Comparison of ENCODE assay signal across 11 mouse cellular contexts in genomic region chr13:80613884-80614247, GRCm38 (mm10).
DNase-seq lines count a peak whose midpoint lies in the region; ATAC-seq and TF ChIP-seq lines count a peak whose summit lies in the region.
"Had no signal": no experiment of that assay in that cellular context is flagged by ENCODE, and none has a peak within 500 bp of the region (broad histone marks: within the 10 kb centered on the region; RNA-seq: fewer than 3 reads in every experiment).

No protein-coding gene starts in this region.

- peak; percentile 51 for TF ChIP-seq CTCF in hindbrain, postnatal 0 days (IDR thresholded peaks at IDR 0.05; ENCODE audit: low read depth)
- TF ChIP-seq CTCF in CH12.LX (conservative IDR thresholded peaks at IDR 0.05 in 1 of 2, IDR thresholded peaks at IDR 0.05 in 1 of 2; ENCODE audit: low read depth in 2 of 2, low read length in 2 of 2) = peak in 1 of 2 experiments; percentile 45; a peak in 2 of 4 replicates

- H3K9me3 ChIP-seq in hindbrain, postnatal 0 days (ENCODE audit: low read length) = no peaks in the 10 kb centered on the region
- H3K9me3 ChIP-seq in hindbrain, embryonic 10.5 days = no peaks in the 10 kb centered on the region
- no peaks in the 10 kb centered on the region for H3K9me3 ChIP-seq in CH12.LX (replicated peaks; ENCODE audit: low read length)
- no peaks in the 10 kb centered on the region for H3K9me3 ChIP-seq in neural tube, embryonic 15.5 days (replicated peaks)
- H3K9me3 ChIP-seq: heart, embryonic 13.5 days had no signal

- H3K27ac ChIP-seq in hindbrain, postnatal 0 days = no peak overlapping the region
- H3K27ac ChIP-seq in hindbrain, embryonic 10.5 days = no peak overlapping the region
- H3K27ac ChIP-seq in CH12.LX (ENCODE audit: insufficient read depth, low read depth) = no peak overlapping the region
- H3K27ac ChIP-seq in neural tube, embryonic 15.5 days (replicated peaks) = no peak overlapping the region
- H3K27ac ChIP-seq: heart, embryonic 13.5 days had no signal

- H3K79me2 ChIP-seq in CH12.LX (replicated peaks; ENCODE audit: control insufficient read depth, extremely low read depth, insufficient read depth, poor library complexity, severe bottlenecking) = no peaks in the 10 kb centered on the region

- no peak for TF ChIP-seq EP300 in CH12.LX (IDR thresholded peaks at IDR 0.05; ENCODE audit: low read length)

- no peaks in the 10 kb centered on the region for H3K4me1 ChIP-seq in hindbrain, postnatal 0 days (ENCODE audit: insufficient read depth, low read length)
- no peaks in the 10 kb centered on the region for H3K4me1 ChIP-seq in hindbrain, embryonic 10.5 days (replicated peaks)
- no peaks in the 10 kb centered on the region for H3K4me1 ChIP-seq in CH12.LX (ENCODE audit: control insufficient read depth in 1 of 2, insufficient read depth in 2 of 2)
- H3K4me1 ChIP-seq in neural tube, embryonic 15.5 days = no peaks in the 10 kb centered on the region
- H3K4me1 ChIP-seq: heart, embryonic 13.5 days had no signal

- H3K9ac ChIP-seq in hindbrain, postnatal 0 days (replicated peaks; ENCODE audit: low read length) = no peak overlapping the region
- no peak overlapping the region for H3K9ac ChIP-seq in CH12.LX (ENCODE audit: insufficient read depth, low read depth)
- H3K9ac ChIP-seq in neural tube, embryonic 15.5 days (replicated peaks) = no peak overlapping the region
- H3K9ac ChIP-seq: heart, embryonic 13.5 days had no signal

- no peak overlapping the region for H3K4me3 ChIP-seq in hindbrain, postnatal 0 days (ENCODE audit: low read length)
- no peak overlapping the region for H3K4me3 ChIP-seq in hindbrain, embryonic 10.5 days
- H3K4me3 ChIP-seq in CH12.LX (replicated peaks in 1 of 3; ENCODE audit: low read depth in 2 of 3, low read length in 2 of 3, poor library complexity in 1 of 3) = no peak overlapping the region
- H3K4me3 ChIP-seq in neural tube, embryonic 15.5 days (replicated peaks) = no peak overlapping the region
- H3K4me3 ChIP-seq: heart, embryonic 13.5 days had no signal

- H3K27me3 ChIP-seq in hindbrain, postnatal 0 days (ENCODE audit: insufficient read depth, low read length) = no peaks in the 10 kb centered on the region
- H3K27me3 ChIP-seq in hindbrain, embryonic 10.5 days (ENCODE audit: insufficient read depth, poor library complexity, severe bottlenecking) = no peaks in the 10 kb centered on the region
- H3K27me3 ChIP-seq in CH12.LX (replicated peaks) = no peaks in the 10 kb centered on the region
- no peaks in the 10 kb centered on the region for H3K27me3 ChIP-seq in neural tube, embryonic 15.5 days (replicated peaks)
- H3K27me3 ChIP-seq: heart, embryonic 13.5 days had no signal

- no peak for TF ChIP-seq POLR2A in CH12.LX (IDR thresholded peaks at IDR 0.05; ENCODE audit: low read depth, low read length)

- WGBS in hindbrain, postnatal 0 days = 31% methylated on average over 1 of the region's 1 CpGs
- WGBS in hindbrain, embryonic 10.5 days = 50% methylated on average over 1 of the region's 1 CpGs
- WGBS in neural tube, embryonic 15.5 days = 45% methylated on average over 1 of the region's 1 CpGs

- no peaks in the 10 kb centered on the region for H3K36me3 ChIP-seq in hindbrain, postnatal 0 days (ENCODE audit: insufficient read depth, low read length)
- H3K36me3 ChIP-seq in hindbrain, embryonic 10.5 days = no peaks in the 10 kb centered on the region
- no peaks in the 10 kb centered on the region for H3K36me3 ChIP-seq in CH12.LX (replicated peaks in 1 of 2; ENCODE audit: control insufficient read depth in 1 of 2, insufficient read depth in 1 of 2, low read length in 1 of 2)
- no peaks in the 10 kb centered on the region for H3K36me3 ChIP-seq in neural tube, embryonic 15.5 days
- H3K36me3 ChIP-seq: heart, embryonic 13.5 days had no signal

- dilution Hi-C loops in CH12.LX (cut with MboI; ENCODE audit: extremely low pct_ligation_motif_present, extremely low pct_unique_long_range_greater_than_20kb, low sequenced_read_pairs) = no loop called here

- no peak for ATAC-seq in hindbrain, postnatal 0 days
- ATAC-seq in neural tube, embryonic 15.5 days (ENCODE audit: low FRiP score) = no peak

- peak; percentile 80 for DNase-seq in hindbrain, postnatal 0 days (ENCODE audit: low spot score)
- no peak for DNase-seq in hindbrain, embryonic 10.5 days (ENCODE audit: low spot score)
- DNase-seq in 416B (ENCODE audit: low read depth) (peak; percentile 42), CH12.LX (ENCODE audit: extremely low read depth) (peak; percentile 18)
- DNase-seq in forelimb bud, embryonic 11.5 days (ENCODE audit: low read depth, low spot score) = peak; percentile 7
- DNase-seq in ovary, postnatal 36 days (ENCODE audit: low spot score) = no peak
- DNase-seq: kidney, adult 2 months; lung, adult 18-20 months; thymus, adult 2 months had no signal

- H3K4me2 ChIP-seq in hindbrain, postnatal 0 days (ENCODE audit: low read depth, low read length) = no peak overlapping the region
- no peak overlapping the region for H3K4me2 ChIP-seq in CH12.LX (ENCODE audit: insufficient read depth, low read depth, poor library complexity, severe bottlenecking)
- no peak overlapping the region for H3K4me2 ChIP-seq in neural tube, embryonic 15.5 days
- H3K4me2 ChIP-seq: heart, embryonic 13.5 days had no signal

- in situ Hi-C loops in CH12.LX (cut with MboI; ENCODE audit: low pct_ligation_motif_present, low pct_unique_long_range_greater_than_20kb, low sequenced_read_pairs) = no loop called here

- peak; percentile 60 for TF ChIP-seq RAD21 in CH12.LX (IDR thresholded peaks at IDR 0.05; ENCODE audit: low read depth, low read length)

TF ChIP-seq in CH12.LX, 34 proteins besides CTCF, POLR2A, EP300 and RAD21:
- TF ChIP-seq ZC3H11A (IDR thresholded peaks at IDR 0.05; ENCODE audit: low read depth, low read length) (no peak), MYC (IDR thresholded peaks at IDR 0.05; ENCODE audit: low read depth, low read length) (no peak), CHD1 (IDR thresholded peaks at IDR 0.05; ENCODE audit: low read depth, low read length) (no peak), SIN3A (IDR thresholded peaks at IDR 0.05; ENCODE audit: low read length) (no peak)
TF ChIP-seq in CH12.LX: peak in this region for 0.

Comparison
In these comparisons a context has a peak if more than half of its experiments do, and no peak if none do; other contexts are left out.
1. DNase-seq: peak in hindbrain, postnatal 0 days (single experiment), 416B (single experiment), CH12.LX (single experiment) and forelimb bud, embryonic 11.5 days (single experiment); none in hindbrain, embryonic 10.5 days (single experiment) and ovary, postnatal 36 days (single experiment).